Mouse (Mus musculus): ENCODE data around the gene Rpl18a. TPM values are rescaled to one million over a fixed set of nuclear protein-coding genes. Genes with fewer than 3 reads are reported as not detected.

Gene Rpl18a
- polyA plus RNA-seq (2012) = 5,488 and 6,564 TPM in 2 replicates

GRCm38 (mm10) chr8:70897021-70897680 is at the start of gene Rpl18a:
Rpl18a (minus strand) TSS chr8:70897412.

DNA sequence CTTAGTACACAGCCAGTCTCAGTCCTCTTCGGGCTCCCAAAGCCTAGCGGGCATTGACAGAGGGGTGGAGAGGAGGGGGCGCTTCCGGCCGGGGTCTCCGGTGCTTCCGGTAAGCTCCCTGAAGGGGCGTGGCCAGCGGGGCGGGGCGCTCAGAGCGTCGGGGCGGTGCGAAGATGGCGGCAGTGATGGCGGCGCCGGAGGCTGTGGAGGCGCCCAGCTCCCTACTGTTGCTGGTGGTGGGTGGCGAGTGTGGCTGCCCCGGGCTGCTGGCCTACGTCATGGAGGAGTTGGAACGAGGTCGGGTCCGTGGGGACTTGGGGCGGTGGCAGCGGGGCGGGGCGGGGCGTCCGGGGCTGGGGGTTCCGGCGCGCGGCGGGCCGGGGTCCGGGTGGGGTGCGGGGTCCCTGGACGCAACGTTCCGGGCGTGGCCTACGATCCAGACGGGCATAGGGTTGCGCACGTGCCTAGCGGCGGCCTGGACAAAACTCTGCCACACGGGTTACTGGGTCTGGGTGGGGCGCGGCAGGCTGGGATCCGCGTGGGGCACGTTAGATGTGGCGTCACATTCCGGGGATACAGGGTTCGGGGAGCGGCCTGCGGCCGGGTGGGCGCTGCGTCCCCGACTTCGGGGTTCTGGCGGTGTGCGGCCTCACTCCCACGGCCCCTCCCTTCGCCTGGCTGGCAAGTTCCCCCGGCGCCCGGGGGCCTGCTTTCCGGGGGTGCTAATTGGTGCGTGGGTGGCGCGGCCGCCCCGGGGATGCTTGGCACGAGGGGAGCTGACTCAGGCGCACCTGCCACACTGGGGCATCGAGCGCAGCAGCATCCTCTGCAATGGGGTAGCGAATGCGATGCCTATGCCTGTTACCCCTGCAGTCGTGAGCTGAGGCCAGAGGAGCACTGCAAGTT is 8.9 kb upstream of the Rpl18a start, which contains the start of gene Map1s:
Gene Map1s, plus strand, starts transcription at position 102 of the 906 bp plus-strand sequence.

GRCm38 (mm10) chr8:70892022-70892895 is 5.0 kb downstream of the Rpl18a start, which contains the start of gene Slc5a5:
Slc5a5 (minus strand) TSS chr8:70892757.

GRCm38 (mm10) chr8:70873364-70873985 is 23.7 kb downstream of the Rpl18a start, which contains the start of gene Ccdc124:
Ccdc124 (minus strand) TSS chr8:70873935.

DNA sequence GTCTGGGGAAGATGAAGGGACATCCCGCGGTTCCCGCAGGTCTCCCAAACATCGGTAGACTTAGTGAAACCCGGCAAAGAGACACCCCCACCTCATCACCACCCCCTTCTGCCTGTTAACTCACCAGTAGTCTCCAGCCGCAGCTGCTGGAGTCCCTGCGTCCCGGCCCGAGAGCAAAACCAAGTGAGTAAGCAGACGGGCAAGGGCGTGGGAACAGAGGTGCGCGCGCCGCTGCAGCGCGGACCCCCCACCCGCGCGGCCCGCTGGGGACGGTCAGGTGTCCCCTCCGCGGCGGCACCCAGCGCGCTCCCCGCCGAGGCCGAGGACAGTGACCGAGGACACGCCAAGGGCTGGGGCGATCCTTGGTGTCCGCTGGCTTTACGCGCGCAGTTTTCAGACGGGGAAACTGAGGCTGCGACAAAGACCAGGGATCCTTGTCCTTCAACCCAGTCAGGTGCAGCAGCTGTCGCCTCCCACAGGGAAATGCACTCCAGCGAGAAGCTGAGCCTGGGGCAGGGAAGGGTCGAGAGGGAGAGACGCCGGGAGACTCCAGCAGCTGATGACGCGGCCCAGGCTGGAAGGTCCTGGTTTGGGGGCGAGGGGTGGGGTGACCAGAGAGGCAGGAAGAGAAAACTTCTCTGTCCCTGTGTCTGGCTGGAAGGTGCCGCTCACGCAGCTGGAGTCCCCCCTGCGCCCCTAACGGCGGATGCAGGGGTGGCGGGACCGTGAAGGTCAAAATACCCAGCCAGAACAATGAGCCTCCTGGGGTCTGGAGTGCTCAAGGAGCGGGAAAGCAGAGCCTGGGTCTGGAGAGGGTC is 34.2 kb downstream of the Rpl18a start, which contains the start of gene Kcnn1:
Gene Kcnn1, minus strand, starts transcription at position 435 of the 818 bp plus-strand sequence.

Other genes starting within 250 kb of the Rpl18a start
- gene Pgpep1, start 237.0 kb downstream of the Rpl18a start, polyA plus RNA-seq (2012) = 1.8 and 2.6 TPM in 2 replicates
- gene Lsm4, start 224.2 kb downstream of the Rpl18a start, polyA plus RNA-seq (2012) = 583 and 668 TPM in 2 replicates
- gene Jund, start 198.5 kb downstream of the Rpl18a start, polyA plus RNA-seq (2012) = 3,053 and 3,449 TPM in 2 replicates
- 0.71 and 1.9 TPM in 2 replicates for gene Iqcn, start 194.0 kb downstream of the Rpl18a start, polyA plus RNA-seq (2012)
- 0.15 TPM in 1 of 2 replicates, not detected in the other for gene Gm3336, start 178.9 kb downstream of the Rpl18a start, polyA plus RNA-seq (2012)
- gene Pde4c, start 173.7 kb downstream of the Rpl18a start, polyA plus RNA-seq (2012) = 3.5 and 3.6 TPM in 2 replicates
- gene Rab3a, start 142.7 kb downstream of the Rpl18a start, polyA plus RNA-seq (2012) = 7.4 and 8.1 TPM in 2 replicates
- gene Mpv17l2, start 136.5 kb downstream of the Rpl18a start, polyA plus RNA-seq (2012) = 75.0 and 90.1 TPM in 2 replicates
- 69.9 and 78.3 TPM in 2 replicates for gene Pik3r2, start 120.7 kb downstream of the Rpl18a start, polyA plus RNA-seq (2012)
- 424 and 485 TPM in 2 replicates for gene Mast3, start 92.4 kb downstream of the Rpl18a start, polyA plus RNA-seq (2012)
- 1.7 and 2.9 TPM in 2 replicates for gene Il12rb1, start 89.0 kb downstream of the Rpl18a start, polyA plus RNA-seq (2012)
- gene Arrdc2, start 57.7 kb downstream of the Rpl18a start, polyA plus RNA-seq (2012) = 33.6 and 35.8 TPM in 2 replicates
- gene Kcnn1, start 34.2 kb downstream of the Rpl18a start, polyA plus RNA-seq (2012) = 0.57 and 0.83 TPM in 2 replicates
- 198 and 237 TPM in 2 replicates for gene Ccdc124, start 23.5 kb downstream of the Rpl18a start, polyA plus RNA-seq (2012)
- 0.14 and 0.16 TPM in 2 replicates for gene Slc5a5, start 4.7 kb downstream of the Rpl18a start, polyA plus RNA-seq (2012)
- gene Map1s, start 8.5 kb upstream of the Rpl18a start, polyA plus RNA-seq (2012) = 112 and 120 TPM in 2 replicates

Measured in megakaryocyte-erythroid progenitor cell, adult 5 weeks (primary cell).